Mouse (Mus musculus): ENCODE measurements around the gene Myef2. TPM values are rescaled to one million over a fixed set of nuclear protein-coding genes. Genes with fewer than 3 reads are reported as not detected.
A peak's percentile ranks its signal among the peaks of the same experiment; 100 is the strongest.

The Myef2 gene
- 19.5 and 21.7 TPM in 2 replicates for polyA plus RNA-seq (2015; fragmentation: Nextera tagmentation; extraction: Ambion mirVana)

DNA sequence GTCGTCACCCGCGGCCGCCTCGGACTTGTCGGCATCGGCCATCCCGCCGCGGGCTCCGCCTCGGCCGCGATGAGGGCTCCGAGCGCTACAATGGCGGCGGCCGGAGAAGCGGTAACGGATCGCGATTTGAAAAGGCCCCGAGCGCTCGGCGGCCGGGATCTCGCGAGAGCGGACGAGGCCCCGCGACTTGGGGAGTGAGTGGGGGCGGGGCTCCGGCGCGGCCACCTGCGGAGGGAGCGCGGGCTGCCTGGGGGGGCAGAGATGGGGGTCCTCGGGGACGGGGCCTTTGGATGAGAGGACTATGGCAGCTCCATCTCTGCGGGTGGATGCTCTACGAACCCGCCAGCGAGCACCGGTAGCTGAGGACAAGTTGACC lies at the start of gene Myef2:
Myef2 (minus strand) TSS at position 185 of the 376 bp plus-strand sequence.
- WGBS (ENCODE audit: insufficient replicate concordance) = under 1% methylated on average over 43 of the region's 48 CpGs
- 0 out of 2 replicates have a peak, but pooled peaks cover 5% of the 10 kb centered on the region for H3K27me3 ChIP-seq
- no peaks in the 10 kb centered on the region; the same call in 1 of the 2 replicates for H3K36me3 ChIP-seq (replicated peaks)
- peak within 1 kb of the TSS; percentile 85 for H3K4me3 ChIP-seq (replicated peaks)
- peaks cover 32% of the 10 kb centered on the region for H3K4me1 ChIP-seq (replicated peaks)
- no peaks in the 10 kb centered on the region for H3K9me3 ChIP-seq (replicated peaks)
- H3K9ac ChIP-seq = peak within 1 kb of the TSS; percentile 87
- peak; percentile 90 for ATAC-seq (ENCODE audit: insufficient read depth)
- peak within 1 kb of the TSS; percentile 82 for H3K4me2 ChIP-seq
- peak within 1 kb of the TSS; percentile 82 for H3K27ac ChIP-seq (replicated peaks)

- no peaks in the 10 kb centered on the region for H3K4me1 ChIP-seq (replicated peaks)
- H3K9me3 ChIP-seq (replicated peaks) = no peaks in the 10 kb centered on the region
- H3K9ac ChIP-seq = no peak overlapping the region
- no peak for ATAC-seq (ENCODE audit: insufficient read depth)
- H3K27me3 ChIP-seq = no peaks in the 10 kb centered on the region
- H3K4me3 ChIP-seq (replicated peaks) = no peak overlapping the region
- no peak overlapping the region for H3K27ac ChIP-seq (replicated peaks)
- no peak overlapping the region for H3K4me2 ChIP-seq
- 63% methylated on average over 4 of the region's 4 CpGs for WGBS (ENCODE audit: insufficient replicate concordance)
- H3K36me3 ChIP-seq (replicated peaks) = no peaks in the 10 kb centered on the region
These were observed 38.6 kb upstream of the Myef2 start for GRCm38 (mm10) chr2:125162012-125162470.

GRCm38 (mm10) chr2:125155504-125155903 lies 32.0 kb upstream of the Myef2 start:
- H3K27ac ChIP-seq (replicated peaks) = no peak overlapping the region
- WGBS (ENCODE audit: insufficient replicate concordance) = 19% methylated on average over 2 of the region's 2 CpGs

DNA sequence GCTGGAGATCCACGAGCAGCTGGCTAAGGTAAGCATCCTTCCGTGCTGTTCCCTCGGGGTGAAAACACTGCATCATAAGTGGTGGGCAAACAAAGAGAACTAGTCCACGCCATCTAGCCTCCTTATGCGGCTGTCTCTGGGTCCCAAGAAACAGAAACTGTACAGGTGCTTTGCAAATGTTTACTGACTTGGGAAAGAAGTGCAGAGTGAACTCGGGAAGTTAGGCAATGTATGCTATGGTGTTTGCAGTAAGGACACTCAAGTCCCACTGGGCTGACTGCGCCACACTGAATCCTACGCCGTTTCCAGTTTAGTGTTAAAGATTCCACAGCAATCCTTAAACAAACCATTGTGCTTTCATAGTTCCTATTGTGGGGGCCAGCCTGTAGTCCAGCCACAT lies 30.8 kb upstream of the Myef2 start:
- Histone ChIP-seq H3K4me1 (replicated peaks) (no peaks in the 10 kb centered on the region), H3K9ac (no peak overlapping the region), H3K27me3 (no peaks in the 10 kb centered on the region), H3K4me3 (replicated peaks) (no peak overlapping the region), H3K9me3 (replicated peaks) (no peaks in the 10 kb centered on the region), H3K27ac (replicated peaks) (no peak overlapping the region), H3K36me3 (replicated peaks) (no peaks in the 10 kb centered on the region), H3K4me2 (no peak overlapping the region)
- WGBS (ENCODE audit: insufficient replicate concordance) = 65% methylated on average over 9 of the region's 9 CpGs
- no peak for ATAC-seq (ENCODE audit: insufficient read depth)

More at GRCm38 (mm10) chr2:125155504-125155903, 32.0 kb upstream of the Myef2 start:
- Histone ChIP-seq H3K27me3 (no peaks in the 10 kb centered on the region), H3K4me2 (no peak overlapping the region), H3K4me3 (replicated peaks) (no peak overlapping the region), H3K9ac (no peak overlapping the region), H3K9me3 (replicated peaks) (no peaks in the 10 kb centered on the region), H3K36me3 (replicated peaks) (no peaks in the 10 kb centered on the region), H3K4me1 (replicated peaks) (no peaks in the 10 kb centered on the region)
- no peak for ATAC-seq (ENCODE audit: insufficient read depth)

GRCm38 (mm10) chr2:125152388-125152787 lies 28.9 kb upstream of the Myef2 start, which contains the start of gene Slc12a1:
Slc12a1 (plus strand) TSS chr2:125152505.
- Histone ChIP-seq H3K27ac (replicated peaks) (no peak within 1 kb of the TSS), H3K27me3 (no peaks in the 10 kb centered on the region), H3K9me3 (replicated peaks) (no peaks in the 10 kb centered on the region), H3K36me3 (replicated peaks) (no peaks in the 10 kb centered on the region), H3K4me3 (replicated peaks) (no peak within 1 kb of the TSS), H3K9ac (no peak within 1 kb of the TSS), H3K4me1 (replicated peaks) (no peaks in the 10 kb centered on the region), H3K4me2 (no peak within 1 kb of the TSS)
- 62% methylated on average over 6 of the region's 6 CpGs for WGBS (ENCODE audit: insufficient replicate concordance)
- no peak for ATAC-seq (ENCODE audit: insufficient read depth)

GRCm38 (mm10) chr2:125142336-125142735 lies 18.9 kb upstream of the Myef2 start:
- H3K4me2 ChIP-seq = no peak overlapping the region
- no peaks in the 10 kb centered on the region for H3K36me3 ChIP-seq (replicated peaks)
- no peaks in the 10 kb centered on the region for H3K4me1 ChIP-seq (replicated peaks)
- H3K9ac ChIP-seq = no peak overlapping the region
- H3K27ac ChIP-seq (replicated peaks) = no peak overlapping the region
- H3K4me3 ChIP-seq (replicated peaks) = no peak overlapping the region
- no peaks in the 10 kb centered on the region for H3K9me3 ChIP-seq (replicated peaks)
- H3K27me3 ChIP-seq = no peaks in the 10 kb centered on the region
- no peak for ATAC-seq (ENCODE audit: insufficient read depth)

- Histone ChIP-seq H3K4me2 (no peak overlapping the region), H3K4me1 (replicated peaks) (no peaks in the 10 kb centered on the region), H3K4me3 (replicated peaks) (no peak overlapping the region), H3K27ac (replicated peaks) (no peak overlapping the region), H3K9ac (no peak overlapping the region), H3K27me3 (peaks cover 8% of the 10 kb centered on the region; the same call in 1 of the 2 replicates), H3K9me3 (replicated peaks) (no peaks in the 10 kb centered on the region), H3K36me3 (replicated peaks) (no peaks in the 10 kb centered on the region)
- ATAC-seq (ENCODE audit: insufficient read depth) = no peak
- 23% methylated on average over 7 of the region's 7 CpGs for WGBS (ENCODE audit: insufficient replicate concordance)
These were observed 13.4 kb upstream of the Myef2 start for GRCm38 (mm10) chr2:125136846-125137245.

DNA sequence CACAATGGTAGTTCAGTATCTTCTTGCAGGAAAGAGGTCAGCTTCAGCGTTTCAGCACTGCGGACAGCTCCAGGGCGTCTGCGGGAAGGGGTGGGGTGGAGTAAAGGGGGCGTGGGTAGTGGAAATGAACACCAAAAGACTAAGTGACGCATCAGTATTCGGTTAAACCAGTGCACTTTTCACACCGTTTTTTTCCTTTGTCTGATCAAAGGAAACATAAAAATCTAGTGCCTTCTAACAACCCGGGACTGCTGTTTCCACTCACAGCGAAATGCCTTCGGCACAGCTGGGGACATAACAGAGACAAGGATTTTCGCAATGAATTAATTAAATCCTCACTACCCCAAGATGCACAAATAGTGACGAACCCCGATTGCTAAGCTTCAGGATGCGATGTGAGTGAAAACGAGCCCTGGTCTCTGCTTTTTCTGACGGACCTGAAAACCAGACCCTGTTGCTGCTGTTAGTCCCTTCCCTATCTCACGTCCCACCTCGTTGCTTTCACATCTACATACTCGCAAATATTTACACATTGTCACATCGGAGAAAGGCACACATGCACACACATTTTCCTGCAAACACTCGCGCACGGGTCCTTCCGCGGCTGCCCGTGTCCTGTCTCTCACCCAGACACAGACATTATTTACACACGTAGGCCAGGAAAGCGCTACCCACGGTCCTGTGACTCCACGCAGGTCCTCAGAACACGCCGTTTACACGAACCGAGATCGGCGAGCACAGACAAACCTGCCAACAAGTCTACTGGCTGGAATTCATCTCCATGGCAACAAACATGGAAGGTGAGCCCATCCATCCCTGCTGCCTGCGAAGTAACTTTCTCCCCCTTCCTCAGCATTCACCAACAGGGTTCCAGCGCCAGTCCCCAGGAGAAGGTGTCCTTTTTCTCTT lies 12.7 kb upstream of the Myef2 start, which contains the start of gene Ctxn2:
Ctxn2 (plus strand) TSS at position 790 of the 909 bp plus-strand sequence.
- no peaks in the 10 kb centered on the region for H3K4me1 ChIP-seq (replicated peaks)
- peaks cover 8% of the 10 kb centered on the region; the same call in 1 of the 2 replicates for H3K27me3 ChIP-seq
- H3K4me3 ChIP-seq (replicated peaks) = no peak within 1 kb of the TSS; the same call in 1 of the 2 replicates
- H3K4me2 ChIP-seq = peak within 1 kb of the TSS; percentile 43
- 3% methylated on average over 39 of the region's 39 CpGs for WGBS (ENCODE audit: insufficient replicate concordance)
- H3K27ac ChIP-seq (replicated peaks) = no peak within 1 kb of the TSS
- H3K36me3 ChIP-seq (replicated peaks) = no peaks in the 10 kb centered on the region
- no peaks in the 10 kb centered on the region for H3K9me3 ChIP-seq (replicated peaks)
- H3K9ac ChIP-seq = no peak within 1 kb of the TSS
- no peak for ATAC-seq (ENCODE audit: insufficient read depth)

GRCm38 (mm10) chr2:125134113-125134512 lies 10.7 kb upstream of the Myef2 start:
- WGBS (ENCODE audit: insufficient replicate concordance) = 29% methylated on average over 4 of the region's 4 CpGs
- H3K4me1 ChIP-seq (replicated peaks) = no peaks in the 10 kb centered on the region
- no peak overlapping the region for H3K4me2 ChIP-seq
- no peak overlapping the region for H3K27ac ChIP-seq (replicated peaks)
- H3K9me3 ChIP-seq (replicated peaks) = no peaks in the 10 kb centered on the region
- no peaks in the 10 kb centered on the region for H3K36me3 ChIP-seq (replicated peaks)
- no peak overlapping the region for H3K9ac ChIP-seq
- no peak for ATAC-seq (ENCODE audit: insufficient read depth)
- peaks cover 8% of the 10 kb centered on the region; the same call in 1 of the 2 replicates for H3K27me3 ChIP-seq
- H3K4me3 ChIP-seq (replicated peaks) = no peak overlapping the region

GRCm38 (mm10) chr2:125126792-125127191 lies 3.3 kb upstream of the Myef2 start:
- Histone ChIP-seq H3K36me3 (replicated peaks) (no peaks in the 10 kb centered on the region), H3K9ac (no peak overlapping the region), H3K9me3 (replicated peaks) (no peaks in the 10 kb centered on the region), H3K4me2 (no peak overlapping the region), H3K27ac (replicated peaks) (no peak overlapping the region), H3K27me3 (0 out of 2 replicates have a peak, but pooled peaks cover 5% of the 10 kb centered on the region), H3K4me3 (replicated peaks) (no peak overlapping the region), H3K4me1 (replicated peaks) (peaks cover 12% of the 10 kb centered on the region)
- WGBS (ENCODE audit: insufficient replicate concordance) = 42% methylated on average over 3 of the region's 3 CpGs
- no peak for ATAC-seq (ENCODE audit: insufficient read depth)

DNA sequence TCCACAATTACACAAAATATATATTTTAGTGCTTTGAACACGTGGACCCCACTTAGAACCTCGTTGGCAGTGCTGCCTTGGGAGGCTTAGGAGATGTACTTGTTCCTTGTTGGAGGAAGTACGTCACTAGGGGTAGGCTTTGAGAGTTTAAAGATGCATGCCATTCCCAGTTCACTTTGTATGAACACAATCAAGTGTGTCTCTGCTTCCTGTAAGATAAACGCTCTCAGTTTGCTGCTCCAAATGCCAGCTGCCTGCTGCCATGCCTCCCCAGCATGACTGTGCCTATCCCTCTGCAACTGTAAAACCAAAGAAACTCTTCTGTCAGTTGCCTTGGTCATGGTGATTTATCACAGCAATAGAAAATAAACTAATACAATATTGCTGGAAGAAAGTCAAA lies 2.4 kb upstream of the Myef2 start:
- ATAC-seq (ENCODE audit: insufficient read depth) = no peak

More for the DNA sequence above, 2.4 kb upstream of the Myef2 start:
- H3K9me3 ChIP-seq (replicated peaks) = no peaks in the 10 kb centered on the region
- 23% methylated on average over 4 of the region's 4 CpGs for WGBS (ENCODE audit: insufficient replicate concordance)
- no peak overlapping the region for H3K4me2 ChIP-seq
- no peaks in the 10 kb centered on the region for H3K36me3 ChIP-seq (replicated peaks)
- H3K9ac ChIP-seq = no peak overlapping the region
- peaks cover 20% of the 10 kb centered on the region for H3K4me1 ChIP-seq (replicated peaks)
- H3K27me3 ChIP-seq = 0 out of 2 replicates have a peak, but pooled peaks cover 5% of the 10 kb centered on the region
- no peak overlapping the region for H3K4me3 ChIP-seq (replicated peaks)
- H3K27ac ChIP-seq (replicated peaks) = no peak overlapping the region
